Mouse (Mus musculus): ENCODE measurements around the gene Slc9b1.

Slc9b1 gene

GRCm38 (mm10) chr3:135347739-135348264 lies at the start of gene Slc9b1:
Gene Slc9b1 (plus strand): TSS chr3:135348029.
- no peak for DNase-seq (ENCODE audit: extremely low read depth, low read depth, low spot score)

GRCm38 (mm10) chr3:135298560-135298959 lies 49.3 kb upstream of the Slc9b1 start:
- DNase-seq (ENCODE audit: extremely low read depth, low read depth, low spot score) = no peak

- DNase-seq (ENCODE audit: extremely low read depth, low read depth, low spot score) = no peak
Observed at GRCm38 (mm10) chr3:135300081-135300480, 47.7 kb upstream of the Slc9b1 start.

GRCm38 (mm10) chr3:135304060-135304459 lies 43.8 kb upstream of the Slc9b1 start:
- DNase-seq (ENCODE audit: extremely low read depth, low read depth, low spot score) = no peak

- no peak for DNase-seq (ENCODE audit: extremely low read depth, low read depth, low spot score)
Observed at GRCm38 (mm10) chr3:135304566-135304965, 43.3 kb upstream of the Slc9b1 start.

- no peak for DNase-seq (ENCODE audit: extremely low read depth, low read depth, low spot score)
Observed at GRCm38 (mm10) chr3:135307411-135308259, 40.2 kb upstream of the Slc9b1 start, which contains the start of gene Slc9b2. Gene Slc9b2 (plus strand): TSS chr3:135307700.

- DNase-seq (ENCODE audit: extremely low read depth, low read depth, low spot score) = no peak
Observed at GRCm38 (mm10) chr3:135312916-135313491, 34.8 kb upstream of the Slc9b1 start.

GRCm38 (mm10) chr3:135313727-135314126 lies 34.1 kb upstream of the Slc9b1 start:
- DNase-seq (ENCODE audit: extremely low read depth, low read depth, low spot score) = no peak

GRCm38 (mm10) chr3:135314811-135315210 lies 33.0 kb upstream of the Slc9b1 start:
- no peak for DNase-seq (ENCODE audit: extremely low read depth, low read depth, low spot score)

GRCm38 (mm10) chr3:135315720-135316425 lies 32.0 kb upstream of the Slc9b1 start:
- no peak for DNase-seq (ENCODE audit: extremely low read depth, low read depth, low spot score)

GRCm38 (mm10) chr3:135318331-135318730 lies 29.5 kb upstream of the Slc9b1 start:
- DNase-seq (ENCODE audit: extremely low read depth, low read depth, low spot score) = no peak

GRCm38 (mm10) chr3:135324354-135324753 lies 23.5 kb upstream of the Slc9b1 start:
- DNase-seq (ENCODE audit: extremely low read depth, low read depth, low spot score) = no peak

GRCm38 (mm10) chr3:135327176-135327575 lies 20.7 kb upstream of the Slc9b1 start:
- DNase-seq (ENCODE audit: extremely low read depth, low read depth, low spot score) = no peak

GRCm38 (mm10) chr3:135327601-135328000 lies 20.2 kb upstream of the Slc9b1 start:
- no peak for DNase-seq (ENCODE audit: extremely low read depth, low read depth, low spot score)

- no peak for DNase-seq (ENCODE audit: extremely low read depth, low read depth, low spot score)
Observed at GRCm38 (mm10) chr3:135328560-135328959, 19.3 kb upstream of the Slc9b1 start.

GRCm38 (mm10) chr3:135332691-135333090 lies 15.1 kb upstream of the Slc9b1 start:
- no peak for DNase-seq (ENCODE audit: extremely low read depth, low read depth, low spot score)

- no peak for DNase-seq (ENCODE audit: extremely low read depth, low read depth, low spot score)
Observed at GRCm38 (mm10) chr3:135333763-135334162, 14.1 kb upstream of the Slc9b1 start.

GRCm38 (mm10) chr3:135349022-135349421 lies 1.2 kb downstream of the Slc9b1 start:
- no peak for DNase-seq (ENCODE audit: extremely low read depth, low read depth, low spot score)

GRCm38 (mm10) chr3:135351857-135352256 lies 4.0 kb downstream of the Slc9b1 start:
- no peak for DNase-seq (ENCODE audit: extremely low read depth, low read depth, low spot score)

- no peak for DNase-seq (ENCODE audit: extremely low read depth, low read depth, low spot score)
Observed at GRCm38 (mm10) chr3:135357394-135357793, 9.6 kb downstream of the Slc9b1 start.

GRCm38 (mm10) chr3:135375836-135376235 lies 28.0 kb downstream of the Slc9b1 start:
- no peak for DNase-seq (ENCODE audit: extremely low read depth, low read depth, low spot score)

All from fat pad, adult 2 months (tissue).